Mouse (Mus musculus) liver, embryonic 14.5 days (tissue): ENCODE data around the gene Olfr543.

Experiments used
- CTCF ChIP-seq: IDR thresholded peaks from 2 replicates; pipeline ENCODE4 v1.5.1; 2016; ENCODE audit warnings: antibody characterized with exemption, low read depth, control low read depth
- EP300 ChIP-seq: IDR thresholded peaks from 2 replicates; pipeline ENCODE4 v1.6.1; 2016; ENCODE audit warnings: antibody characterized with exemption, low read depth

DNA sequence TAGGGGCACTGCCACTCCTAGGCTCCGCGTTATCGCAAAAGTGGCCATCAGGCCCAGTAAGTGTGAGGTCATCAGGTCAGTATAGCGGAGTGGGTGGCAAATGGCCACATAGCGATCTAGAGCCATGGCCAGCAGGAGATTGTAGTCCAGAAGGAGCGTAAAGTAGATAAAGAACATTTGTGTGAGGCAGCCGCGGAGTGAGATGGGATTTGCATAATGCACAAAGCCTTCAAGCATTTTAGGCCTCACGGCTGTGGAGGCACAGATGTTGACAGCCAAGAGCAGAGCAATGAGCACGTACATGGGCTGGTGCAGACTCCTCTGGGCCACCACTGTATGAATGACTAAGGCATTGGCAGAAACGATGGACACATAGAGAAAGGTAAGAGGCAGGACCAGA is 4.1 kb downstream of the Olfr543 start:
- TF ChIP-seq CTCF, result peak; percentile 38
- no peak for TF ChIP-seq EP300
